Mouse (Mus musculus): Measurements from ENCODE around the gene Capns2.
"Not testable (repeated sequence)": the region's sequence is repeated elsewhere in the genome, so short reads cannot be mapped to it uniquely, and the experiment has no call there.

Capns2 gene

GRCm38 (mm10) chr8:92901107-92901506 lies at the start of gene Capns2:
TSS of gene Capns2 (plus strand) at chr8:92901407.
- no peak for DNase-seq (ENCODE audit: low spot score in 2 of 2)

- DNase-seq (ENCODE audit: low spot score in 2 of 2) = peak; percentile 41 to 47
Measured at GRCm38 (mm10) chr8:92853188-92853983, 47.8 kb upstream of the Capns2 start.

GRCm38 (mm10) chr8:92854673-92855072 lies 46.5 kb upstream of the Capns2 start:
- no peak for DNase-seq (ENCODE audit: low spot score in 2 of 2)

- peak; percentile 83 to 86 for DNase-seq (ENCODE audit: low spot score in 2 of 2)
Measured at GRCm38 (mm10) chr8:92855171-92855894, 45.9 kb upstream of the Capns2 start, which contains the start of gene Lpcat2. TSS of gene Lpcat2 (plus strand) at chr8:92855339.

- DNase-seq (ENCODE audit: low spot score in 2 of 2) = no peak
Measured at GRCm38 (mm10) chr8:92856273-92856986, 44.8 kb upstream of the Capns2 start.

- DNase-seq (ENCODE audit: low spot score in 2 of 2) = no peak
Measured at GRCm38 (mm10) chr8:92858475-92859182, 42.6 kb upstream of the Capns2 start.

- no peak for DNase-seq (ENCODE audit: low spot score in 2 of 2)
Measured at GRCm38 (mm10) chr8:92861977-92862376, 39.2 kb upstream of the Capns2 start.

GRCm38 (mm10) chr8:92870281-92870680 lies 30.9 kb upstream of the Capns2 start:
- DNase-seq (ENCODE audit: low spot score in 2 of 2) = no peak

GRCm38 (mm10) chr8:92872063-92872759 lies 29.0 kb upstream of the Capns2 start:
- DNase-seq (ENCODE audit: low spot score in 2 of 2) = no peak

- DNase-seq (ENCODE audit: low spot score in 2 of 2) = peak in 1 of 2 experiments; percentile 33
Measured at GRCm38 (mm10) chr8:92875795-92876194, 25.4 kb upstream of the Capns2 start.

- DNase-seq (ENCODE audit: low spot score in 2 of 2) = no peak
Measured at GRCm38 (mm10) chr8:92881247-92881646, 20.0 kb upstream of the Capns2 start.

- DNase-seq (ENCODE audit: low spot score in 2 of 2) = peak in 1 of 2 experiments; percentile 40
Measured at GRCm38 (mm10) chr8:92883771-92884170, 17.4 kb upstream of the Capns2 start.

- not testable (repeated sequence) for DNase-seq (ENCODE audit: low spot score in 2 of 2)
Measured at GRCm38 (mm10) chr8:92892216-92892615, 9.0 kb upstream of the Capns2 start.

GRCm38 (mm10) chr8:92893870-92894269 lies 7.3 kb upstream of the Capns2 start:
- no peak for DNase-seq (ENCODE audit: low spot score in 2 of 2)

- DNase-seq (ENCODE audit: low spot score in 2 of 2) = no peak
Measured at GRCm38 (mm10) chr8:92895053-92895452, 6.2 kb upstream of the Capns2 start.

- DNase-seq (ENCODE audit: low spot score in 2 of 2) = no peak
Measured at GRCm38 (mm10) chr8:92896056-92896455, 5.2 kb upstream of the Capns2 start.

- DNase-seq (ENCODE audit: low spot score in 2 of 2) = no peak
Measured at GRCm38 (mm10) chr8:92896611-92897010, 4.6 kb upstream of the Capns2 start.

GRCm38 (mm10) chr8:92897794-92898193 lies 3.4 kb upstream of the Capns2 start:
- no peak for DNase-seq (ENCODE audit: low spot score in 2 of 2)

- DNase-seq (ENCODE audit: low spot score in 2 of 2) = no peak
Measured at GRCm38 (mm10) chr8:92899590-92899989, 1.6 kb upstream of the Capns2 start.

GRCm38 (mm10) chr8:92902981-92903380 lies 1.8 kb downstream of the Capns2 start:
- no peak for DNase-seq (ENCODE audit: low spot score in 2 of 2)

Data from right cerebral cortex, postnatal 10 days (tissue).